Mouse (Mus musculus): Measurements from ENCODE around the gene Gns. TPM values are rescaled to one million over a fixed set of nuclear protein-coding genes. Genes with fewer than 3 reads are reported as not detected.

Gns gene
- polyA plus RNA-seq (2012; ENCODE audit: insufficient read depth, insufficient read length, low replicate concordance, missing spikeins): not detected in 2 replicates

DNA sequence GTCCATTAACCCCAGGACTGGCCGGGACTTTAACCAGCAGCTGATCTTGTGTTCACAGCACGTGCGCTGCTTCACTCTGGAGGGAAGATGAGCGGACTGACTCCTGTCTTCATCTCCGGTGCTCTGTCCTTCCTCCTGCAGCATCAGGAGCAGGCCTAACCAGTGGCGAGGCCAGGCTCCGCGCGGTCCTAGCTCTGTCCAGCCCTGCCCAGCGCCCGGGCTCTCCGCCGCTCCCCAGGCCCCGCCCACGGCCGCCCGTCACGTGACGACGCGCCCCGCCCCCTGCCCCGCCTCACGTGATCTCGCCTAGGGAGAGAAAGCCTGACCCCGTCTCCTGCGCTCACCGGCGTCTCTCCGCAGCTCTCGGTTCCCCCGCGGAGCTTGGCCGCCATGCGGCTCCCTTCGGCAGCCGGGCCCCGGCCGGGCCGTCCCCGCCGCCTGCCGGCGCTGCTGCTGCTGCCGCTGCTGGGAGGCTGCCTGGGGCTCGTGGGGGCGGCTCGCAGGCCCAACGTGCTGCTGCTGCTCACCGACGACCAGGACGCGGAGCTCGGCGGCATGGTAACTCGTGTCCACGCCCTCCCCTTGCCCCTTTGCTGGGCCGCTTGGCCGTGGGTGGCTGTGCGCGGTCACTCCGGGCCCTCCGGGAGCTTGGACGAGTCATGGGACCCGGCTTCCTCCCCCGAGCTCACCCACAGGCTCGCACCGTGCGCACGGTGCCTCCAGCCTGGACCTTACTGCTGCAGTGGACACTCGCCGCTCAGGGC lies at the start of gene Gns:
Gns (plus strand) TSS at position 290 of the 764 bp plus-strand sequence.
- TF ChIP-seq CTCF (IDR thresholded peaks at IDR 0.05; ENCODE audit: insufficient read depth, low read depth, low read length) (no peak), POLR2A (IDR thresholded peaks at IDR 0.05; ENCODE audit: insufficient read depth, low read depth, low read length) (peak; percentile 66)
- under 1% methylated on average over 72 of the region's 72 CpGs for WGBS
- peaks cover 10% of the 10 kb centered on the region; the same call in 1 of the 2 replicates for H3K4me1 ChIP-seq (ENCODE audit: control insufficient read depth, insufficient read depth, low read length)
- 0 out of 2 replicates have a peak within 1 kb of the TSS, but pooled peaks have one; percentile 1 for H3K27ac ChIP-seq (ENCODE audit: insufficient read depth, low read depth, low read length)
- peak within 1 kb of the TSS; percentile 68 for H3K4me3 ChIP-seq (ENCODE audit: insufficient read depth, low read depth, low read length)

DNA sequence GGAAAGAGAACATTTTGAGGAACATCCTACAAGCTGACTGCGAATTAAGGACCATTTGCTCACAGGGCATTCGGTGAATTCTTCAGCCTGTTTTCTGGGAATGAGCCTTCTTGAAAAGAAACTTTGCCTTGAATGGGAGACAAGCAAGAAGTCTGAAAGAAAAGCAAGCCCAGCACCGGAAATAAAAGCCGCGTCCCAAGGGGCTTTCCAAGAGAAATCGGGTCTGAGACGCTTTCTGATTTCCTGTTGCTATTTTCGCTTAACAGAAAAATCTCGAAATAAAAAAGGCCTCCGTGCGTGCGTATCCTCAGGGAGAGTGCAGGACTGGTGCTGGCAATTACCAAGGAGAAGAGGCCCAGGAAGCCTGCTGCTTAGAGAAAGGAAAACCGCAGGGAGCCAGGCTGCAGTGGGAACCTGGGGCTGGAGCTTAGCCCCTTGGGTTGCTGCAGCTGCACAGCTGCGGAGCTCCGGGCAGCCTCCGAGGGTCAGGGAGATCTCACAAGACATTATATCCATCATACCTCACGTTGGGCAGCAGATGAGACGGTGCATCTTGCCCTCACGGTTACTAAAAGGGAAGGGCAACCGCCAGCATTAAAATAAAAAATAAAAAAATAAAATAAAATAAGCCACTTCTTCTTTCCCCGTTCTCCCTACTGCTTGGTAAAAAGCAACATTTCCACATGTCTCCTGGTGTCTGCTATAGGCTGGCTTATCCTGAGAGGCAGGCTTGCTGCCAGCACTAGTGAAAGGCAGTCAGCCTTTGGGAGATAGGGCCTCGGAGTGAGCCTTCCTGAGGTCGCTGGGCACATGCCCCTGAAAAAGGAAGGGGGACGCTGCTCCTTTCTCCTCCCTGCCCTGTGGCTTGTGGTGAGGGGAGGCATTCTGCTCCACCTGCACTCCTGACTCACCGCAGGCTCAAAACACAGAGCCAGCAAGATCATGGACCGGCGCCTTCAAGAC lies 49.3 kb upstream of the Gns start:
- TF ChIP-seq CTCF (IDR thresholded peaks at IDR 0.05; ENCODE audit: insufficient read depth, low read depth, low read length): no peak
- TF ChIP-seq POLR2A (IDR thresholded peaks at IDR 0.05; ENCODE audit: insufficient read depth, low read depth, low read length): no peak
- Histone ChIP-seq H3K4me1 (ENCODE audit: control insufficient read depth, insufficient read depth, low read length) (peaks cover 20% of the 10 kb centered on the region), H3K4me3 (ENCODE audit: insufficient read depth, low read depth, low read length) (no peak overlapping the region), H3K27ac (ENCODE audit: insufficient read depth, low read depth, low read length) (no peak overlapping the region)
- whole genome bisulfite sequencing: 43% methylated on average over 27 of the region's 27 CpGs

DNA sequence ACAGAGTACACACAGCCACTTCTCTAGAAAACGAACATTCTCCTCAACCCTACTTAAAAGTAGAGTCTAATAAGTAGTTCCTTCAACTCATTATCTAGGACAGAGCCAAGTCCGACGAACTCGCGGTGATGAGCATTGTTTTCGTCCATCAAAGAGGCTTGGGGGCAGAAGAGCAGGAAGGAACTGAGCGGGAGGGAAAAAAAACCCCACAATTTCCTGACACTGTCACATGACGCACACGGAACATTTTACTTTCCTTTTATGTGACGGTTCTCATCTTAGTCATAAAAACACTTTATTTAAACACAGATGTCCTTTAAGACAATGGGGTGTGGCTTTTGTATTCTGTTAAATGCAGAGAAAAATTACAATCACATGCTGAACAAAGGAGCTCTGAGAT lies 48.5 kb upstream of the Gns start:
- Histone ChIP-seq H3K27ac (ENCODE audit: insufficient read depth, low read depth, low read length) (no peak overlapping the region), H3K4me3 (ENCODE audit: insufficient read depth, low read depth, low read length) (no peak overlapping the region), H3K4me1 (ENCODE audit: control insufficient read depth, insufficient read depth, low read length) (peaks cover 17% of the 10 kb centered on the region)
- WGBS: 77% methylated on average over 10 of the region's 10 CpGs
- TF ChIP-seq POLR2A (IDR thresholded peaks at IDR 0.05; ENCODE audit: insufficient read depth, low read depth, low read length) (no peak), CTCF (IDR thresholded peaks at IDR 0.05; ENCODE audit: insufficient read depth, low read depth, low read length) (no peak)

- WGBS: 80% methylated on average over 7 of the region's 7 CpGs
- Histone ChIP-seq H3K27ac (ENCODE audit: insufficient read depth, low read depth, low read length) (no peak overlapping the region), H3K4me3 (ENCODE audit: insufficient read depth, low read depth, low read length) (no peak overlapping the region), H3K4me1 (ENCODE audit: control insufficient read depth, insufficient read depth, low read length) (peaks cover 14% of the 10 kb centered on the region)
- TF ChIP-seq CTCF (IDR thresholded peaks at IDR 0.05; ENCODE audit: insufficient read depth, low read depth, low read length) (no peak), POLR2A (IDR thresholded peaks at IDR 0.05; ENCODE audit: insufficient read depth, low read depth, low read length) (no peak)
Measured at GRCm38 (mm10) chr10:121318397-121318950, 46.4 kb upstream of the Gns start.

- 62% methylated on average over 7 of the region's 7 CpGs for WGBS
- Histone ChIP-seq H3K27ac (ENCODE audit: insufficient read depth, low read depth, low read length) (no peak overlapping the region), H3K4me3 (ENCODE audit: insufficient read depth, low read depth, low read length) (no peak overlapping the region), H3K4me1 (ENCODE audit: control insufficient read depth, insufficient read depth, low read length) (no peaks in the 10 kb centered on the region)
- no peak for TF ChIP-seq CTCF (IDR thresholded peaks at IDR 0.05; ENCODE audit: insufficient read depth, low read depth, low read length)
- no peak for TF ChIP-seq POLR2A (IDR thresholded peaks at IDR 0.05; ENCODE audit: insufficient read depth, low read depth, low read length)
Measured at GRCm38 (mm10) chr10:121323493-121323892, 41.4 kb upstream of the Gns start.

GRCm38 (mm10) chr10:121326167-121326566 lies 38.7 kb upstream of the Gns start:
- H3K4me3 ChIP-seq (ENCODE audit: insufficient read depth, low read depth, low read length): no peak overlapping the region
- H3K27ac ChIP-seq (ENCODE audit: insufficient read depth, low read depth, low read length): no peak overlapping the region
- H3K4me1 ChIP-seq (ENCODE audit: control insufficient read depth, insufficient read depth, low read length): no peaks in the 10 kb centered on the region
- TF ChIP-seq CTCF (IDR thresholded peaks at IDR 0.05; ENCODE audit: insufficient read depth, low read depth, low read length) (no peak), POLR2A (IDR thresholded peaks at IDR 0.05; ENCODE audit: insufficient read depth, low read depth, low read length) (no peak)

DNA sequence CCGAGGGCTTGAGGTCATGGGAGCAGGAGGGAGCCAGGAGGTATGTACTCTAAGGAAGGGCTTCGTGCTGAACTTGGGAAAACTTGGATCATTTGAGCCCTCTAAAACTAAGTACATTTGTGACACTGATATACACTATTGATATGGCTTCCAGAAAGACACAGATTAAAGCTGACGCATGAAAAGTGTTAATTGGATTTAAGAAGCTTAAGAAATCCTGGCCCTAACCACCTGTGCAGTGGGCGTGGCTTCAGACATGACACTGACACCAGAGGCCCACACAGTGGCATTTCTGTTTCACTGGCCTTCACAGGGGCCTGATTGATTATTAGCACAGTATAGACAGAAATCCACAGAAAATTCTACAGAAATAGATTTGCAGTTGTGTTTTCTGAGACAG lies 35.3 kb upstream of the Gns start:
- no peaks in the 10 kb centered on the region for H3K4me1 ChIP-seq (ENCODE audit: control insufficient read depth, insufficient read depth, low read length)
- no peak overlapping the region for H3K27ac ChIP-seq (ENCODE audit: insufficient read depth, low read depth, low read length)
- no peak overlapping the region for H3K4me3 ChIP-seq (ENCODE audit: insufficient read depth, low read depth, low read length)
- TF ChIP-seq POLR2A (IDR thresholded peaks at IDR 0.05; ENCODE audit: insufficient read depth, low read depth, low read length): no peak
- TF ChIP-seq CTCF (IDR thresholded peaks at IDR 0.05; ENCODE audit: insufficient read depth, low read depth, low read length): no peak
- 89% methylated on average over 4 of the region's 4 CpGs for WGBS

DNA sequence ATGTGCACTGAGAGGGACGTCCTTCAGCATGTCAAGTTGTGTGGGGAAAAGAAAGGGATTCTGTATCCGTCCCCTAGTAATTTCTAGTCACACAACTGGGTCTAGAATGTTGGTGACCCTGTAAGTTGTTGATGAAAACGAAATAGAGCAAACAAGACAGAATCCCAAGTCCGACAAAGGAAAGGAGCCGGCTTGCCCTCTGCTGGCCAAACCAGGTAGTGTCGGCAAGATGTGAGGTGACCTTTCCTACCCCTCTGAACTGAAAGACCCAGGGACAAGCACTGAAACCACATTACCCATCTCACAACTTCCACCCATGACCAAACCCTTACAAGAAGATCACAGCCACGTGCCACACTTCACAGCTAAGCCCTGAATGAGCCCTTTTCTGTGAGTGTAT lies 34.0 kb upstream of the Gns start:
- Histone ChIP-seq H3K27ac (ENCODE audit: insufficient read depth, low read depth, low read length) (no peak overlapping the region), H3K4me3 (ENCODE audit: insufficient read depth, low read depth, low read length) (no peak overlapping the region), H3K4me1 (ENCODE audit: control insufficient read depth, insufficient read depth, low read length) (no peaks in the 10 kb centered on the region)
- TF ChIP-seq CTCF (IDR thresholded peaks at IDR 0.05; ENCODE audit: insufficient read depth, low read depth, low read length): peak; percentile 76
- no peak for TF ChIP-seq POLR2A (IDR thresholded peaks at IDR 0.05; ENCODE audit: insufficient read depth, low read depth, low read length)
- WGBS: 15% methylated on average over 7 of the region's 7 CpGs
